Mouse (Mus musculus): ENCODE results near the gene Tmem234. TPM values are rescaled to one million over a fixed set of nuclear protein-coding genes. Genes with fewer than 3 reads are reported as not detected.

The Tmem234 gene
- polyA plus RNA-seq, 1 experiment from 2014 or later = 181 TPM

DNA sequence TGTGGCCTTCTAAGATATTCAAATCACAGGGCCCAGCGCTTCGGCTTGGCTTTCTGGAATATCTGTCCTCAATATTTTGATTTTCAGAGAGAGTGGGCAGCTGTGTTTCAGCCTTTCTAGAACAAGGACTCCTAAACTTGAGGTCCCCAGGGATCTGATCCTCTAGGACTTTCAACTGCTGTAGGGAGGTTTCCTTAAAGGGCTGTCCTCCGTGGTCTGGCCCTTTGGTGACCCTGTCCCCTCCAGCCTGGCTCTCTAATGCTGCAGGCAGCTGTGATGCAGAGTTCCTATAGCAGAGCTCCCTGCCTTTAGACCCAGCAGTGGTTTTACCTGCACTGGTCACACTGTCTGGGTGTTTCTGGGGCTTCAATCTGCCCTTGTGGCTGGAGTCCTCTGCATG lies 16.2 kb downstream of the Tmem234 start:
- H3K4me3 ChIP-seq (replicated peaks; ENCODE audit: low read depth, low read length) = no peak overlapping the region
- DNase-seq (no peak), ATAC-seq (ENCODE audit: low FRiP score, low TSS enrichment) (no peak)
- H3K9ac ChIP-seq (replicated peaks; ENCODE audit: low read length) = no peak overlapping the region
- peaks cover 11% of the 10 kb centered on the region for H3K4me1 ChIP-seq (ENCODE audit: control insufficient read depth, insufficient read depth, low read length)
- WGBS = 93% methylated on average over 3 of the region's 3 CpGs
- no peaks in the 10 kb centered on the region for H3K9me3 ChIP-seq (ENCODE audit: control insufficient read depth, low read length)
- no peak overlapping the region for H3K27ac ChIP-seq (replicated peaks; ENCODE audit: low read depth, low read length)
- no peak overlapping the region for H3K4me2 ChIP-seq (ENCODE audit: low read length)
- no peaks in the 10 kb centered on the region for H3K27me3 ChIP-seq (ENCODE audit: control insufficient read depth, insufficient read depth, low read length)
- H3K36me3 ChIP-seq (ENCODE audit: control insufficient read depth, insufficient read depth, low read length) = peaks cover 14% of the 10 kb centered on the region; the same call in 1 of the 2 replicates

DNA sequence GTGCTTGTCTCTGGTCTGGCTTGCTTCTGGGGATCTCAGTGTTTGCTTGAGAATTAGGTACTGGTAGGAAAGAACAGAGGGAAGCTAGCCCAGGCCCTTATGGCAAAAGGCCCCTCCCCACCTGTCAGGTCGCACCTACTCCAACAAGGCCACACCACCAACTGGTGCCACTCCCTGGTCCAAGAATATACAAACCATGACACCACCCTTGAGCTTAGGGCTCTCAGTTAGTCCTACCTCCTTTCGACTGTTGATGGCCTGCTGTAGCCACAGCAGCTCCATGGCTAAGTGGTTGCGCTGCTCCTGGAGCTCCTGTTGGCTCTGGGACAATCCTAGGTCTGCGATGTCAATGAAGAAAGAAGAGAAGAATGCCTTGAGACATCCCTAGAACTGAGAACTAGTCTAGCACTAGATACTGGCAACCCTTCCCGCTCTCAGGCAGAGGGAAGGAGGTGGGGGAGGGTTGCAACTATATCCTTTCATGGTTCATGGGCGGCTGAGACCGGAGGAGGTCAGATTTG lies 16.7 kb downstream of the Tmem234 start:
- no peak overlapping the region for H3K4me3 ChIP-seq (replicated peaks; ENCODE audit: low read depth, low read length)
- no peaks in the 10 kb centered on the region for H3K27me3 ChIP-seq (ENCODE audit: control insufficient read depth, insufficient read depth, low read length)

DNA sequence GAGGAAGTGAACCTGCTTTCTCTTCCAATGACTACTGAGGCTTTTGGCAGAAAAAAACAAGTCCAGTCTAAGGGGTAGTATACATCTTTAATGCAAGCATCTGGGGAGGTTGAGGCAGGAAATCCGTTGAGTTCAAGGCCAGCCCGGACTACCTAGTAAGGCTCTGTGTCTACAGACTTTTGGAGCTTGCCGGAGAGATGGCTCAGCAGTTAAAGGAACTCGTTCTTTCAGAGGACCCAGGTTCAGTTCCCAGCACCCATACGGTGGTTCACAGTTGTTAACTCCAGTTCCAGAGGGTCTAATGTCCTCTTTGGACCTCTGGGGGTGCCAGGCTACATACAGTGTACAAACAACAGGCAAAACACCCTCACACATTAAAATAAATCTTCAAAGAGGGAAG lies 17.6 kb downstream of the Tmem234 start:
- no peaks in the 10 kb centered on the region for H3K9me3 ChIP-seq (ENCODE audit: control insufficient read depth, low read length)
- 97% methylated on average over 5 of the region's 5 CpGs for WGBS
- peak overlapping the region; percentile 58 for H3K4me3 ChIP-seq (replicated peaks; ENCODE audit: low read depth, low read length)
- peaks cover 14% of the 10 kb centered on the region; the same call in 1 of the 2 replicates for H3K36me3 ChIP-seq (ENCODE audit: control insufficient read depth, insufficient read depth, low read length)
- peaks cover 25% of the 10 kb centered on the region for H3K4me1 ChIP-seq (ENCODE audit: control insufficient read depth, insufficient read depth, low read length)
- DNase-seq = no peak
- H3K4me2 ChIP-seq (ENCODE audit: low read length) = peak overlapping the region; percentile 81
- H3K27me3 ChIP-seq (ENCODE audit: control insufficient read depth, insufficient read depth, low read length) = no peaks in the 10 kb centered on the region
- H3K9ac ChIP-seq (replicated peaks; ENCODE audit: low read length) = no peak overlapping the region
- ATAC-seq (ENCODE audit: low FRiP score, low TSS enrichment) = no peak
- H3K27ac ChIP-seq (replicated peaks; ENCODE audit: low read depth, low read length) = peak overlapping the region; percentile 91; the same call in 1 of the 2 replicates

More for the DNA sequence above, 16.7 kb downstream of the Tmem234 start:
- H3K27ac ChIP-seq (replicated peaks; ENCODE audit: low read depth, low read length) = no peak overlapping the region
- ATAC-seq (ENCODE audit: low FRiP score, low TSS enrichment) (no peak), DNase-seq (no peak)
- H3K9ac ChIP-seq (replicated peaks; ENCODE audit: low read length) = no peak overlapping the region
- no peak overlapping the region for H3K4me2 ChIP-seq (ENCODE audit: low read length)
- peaks cover 14% of the 10 kb centered on the region; the same call in 1 of the 2 replicates for H3K36me3 ChIP-seq (ENCODE audit: control insufficient read depth, insufficient read depth, low read length)
- peaks cover 16% of the 10 kb centered on the region for H3K4me1 ChIP-seq (ENCODE audit: control insufficient read depth, insufficient read depth, low read length)
- no peaks in the 10 kb centered on the region for H3K9me3 ChIP-seq (ENCODE audit: control insufficient read depth, low read length)
- WGBS = 94% methylated on average over 7 of the region's 7 CpGs

DNA sequence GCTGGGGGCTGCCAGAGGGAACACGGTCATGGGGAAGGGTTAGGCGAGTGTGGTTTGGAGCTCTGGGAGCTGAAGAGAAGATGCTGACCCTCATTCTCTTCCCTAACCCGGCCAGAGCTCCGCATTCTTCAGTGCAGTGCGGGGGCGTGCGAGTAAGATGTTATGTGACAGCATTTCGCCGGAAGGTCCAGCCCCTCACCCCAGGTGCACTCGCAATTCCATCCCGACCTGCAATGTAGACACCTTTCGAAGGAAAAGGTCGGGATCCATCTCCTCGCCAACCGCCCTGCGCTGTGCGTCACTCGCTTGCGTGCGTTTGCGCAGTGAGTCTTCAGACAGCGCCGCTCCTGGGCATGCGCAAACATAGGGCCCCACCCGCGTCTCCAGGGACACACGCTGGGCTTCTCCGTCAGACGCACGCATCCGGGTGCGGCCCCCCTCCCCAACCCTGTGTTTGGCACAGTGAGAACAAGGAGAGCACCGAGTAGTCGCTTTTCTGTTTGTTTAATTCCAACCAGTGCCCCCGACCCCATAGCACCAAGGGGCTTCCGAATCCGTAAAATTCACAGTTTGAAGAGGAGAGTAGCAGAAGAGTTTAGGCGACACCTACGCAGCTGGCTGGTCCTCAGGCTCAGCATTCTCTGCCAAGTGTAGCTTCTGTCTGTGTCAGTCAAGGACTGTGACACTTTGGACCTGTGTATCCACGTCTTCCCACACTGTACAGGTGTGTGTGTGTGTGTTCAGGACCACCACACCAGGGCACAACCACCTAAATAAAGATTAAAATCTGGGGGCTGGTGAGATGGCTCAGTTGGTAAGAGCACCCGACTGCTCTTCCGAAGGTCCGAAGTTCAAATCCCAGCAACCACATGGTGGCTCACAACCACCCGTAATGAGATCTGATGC lies 18.6 kb downstream of the Tmem234 start, which contains the start of gene Iqcc:
TSS of gene Iqcc (minus strand) at position 314 of the 906 bp plus-strand sequence.
- Histone ChIP-seq H3K4me3 (replicated peaks; ENCODE audit: low read depth, low read length) (peak within 1 kb of the TSS; percentile 58), H3K4me2 (ENCODE audit: low read length) (peak within 1 kb of the TSS; percentile 81), H3K9me3 (ENCODE audit: control insufficient read depth, low read length) (no peaks in the 10 kb centered on the region), H3K36me3 (ENCODE audit: control insufficient read depth, insufficient read depth, low read length) (peaks cover 14% of the 10 kb centered on the region; the same call in 1 of the 2 replicates), H3K9ac (replicated peaks; ENCODE audit: low read length) (peak within 1 kb of the TSS; percentile 82), H3K27me3 (ENCODE audit: control insufficient read depth, insufficient read depth, low read length) (no peaks in the 10 kb centered on the region), H3K27ac (replicated peaks; ENCODE audit: low read depth, low read length) (peak within 1 kb of the TSS; percentile 91), H3K4me1 (ENCODE audit: control insufficient read depth, insufficient read depth, low read length) (peaks cover 25% of the 10 kb centered on the region)
- WGBS = 4% methylated on average over 43 of the region's 44 CpGs
- ATAC-seq (ENCODE audit: low FRiP score, low TSS enrichment) (peak; percentile 91), DNase-seq (peak; percentile 98)

DNA sequence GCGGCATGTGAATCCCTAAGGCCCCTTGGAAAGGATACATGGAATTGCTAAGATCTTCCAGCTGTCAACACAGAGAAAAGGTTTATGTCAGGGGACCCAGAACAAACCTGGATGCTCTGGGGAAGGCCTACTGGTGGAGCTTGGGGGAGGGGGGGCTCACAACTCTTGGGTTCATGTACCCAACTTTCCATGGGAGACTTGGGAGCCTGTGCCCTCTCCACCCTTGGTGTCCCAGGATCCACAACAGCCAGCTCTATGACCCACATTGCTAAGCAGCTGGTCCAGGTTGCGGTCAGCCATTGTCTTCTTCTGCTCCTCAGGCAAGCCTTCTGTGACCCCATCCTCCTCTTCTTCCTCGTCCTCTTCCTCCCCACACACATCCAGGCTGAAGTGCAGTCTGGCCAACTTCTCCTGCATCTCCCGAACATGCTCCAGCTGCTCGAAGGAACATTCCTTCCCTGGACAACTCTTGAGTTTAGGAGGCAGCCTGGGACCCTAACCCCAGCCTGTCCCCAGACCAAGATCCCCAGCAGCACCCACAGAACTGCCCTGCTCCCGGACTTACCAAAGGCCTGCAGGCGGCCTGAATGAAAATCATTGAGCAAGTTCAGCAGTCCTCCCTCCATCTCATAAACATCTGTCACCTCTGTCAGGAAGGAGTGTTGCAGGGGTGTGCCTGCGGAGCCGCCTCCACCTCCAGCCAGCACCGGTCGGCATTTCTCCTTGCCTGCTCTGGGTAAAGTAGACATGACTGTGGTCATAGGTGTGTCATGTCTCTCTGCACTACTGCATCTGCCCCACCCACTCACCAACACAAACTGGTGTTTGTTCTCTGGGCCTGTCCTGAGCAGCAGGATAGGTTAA lies 20.2 kb downstream of the Tmem234 start:
- WGBS = 91% methylated on average over 11 of the region's 11 CpGs
- H3K27ac ChIP-seq (replicated peaks; ENCODE audit: low read depth, low read length) = no peak overlapping the region; the same call in 1 of the 2 replicates
- peaks cover 15% of the 10 kb centered on the region for H3K36me3 ChIP-seq (ENCODE audit: control insufficient read depth, insufficient read depth, low read length)
- H3K27me3 ChIP-seq (ENCODE audit: control insufficient read depth, insufficient read depth, low read length) = no peaks in the 10 kb centered on the region
- peaks cover 37% of the 10 kb centered on the region for H3K4me1 ChIP-seq (ENCODE audit: control insufficient read depth, insufficient read depth, low read length)
- 0 out of 2 replicates have a peak overlapping the region, but pooled peaks have one; percentile 2 for H3K4me2 ChIP-seq (ENCODE audit: low read length)
- peak overlapping the region; percentile 9; the same call in 1 of the 2 replicates for H3K9ac ChIP-seq (replicated peaks; ENCODE audit: low read length)
- H3K9me3 ChIP-seq (ENCODE audit: control insufficient read depth, low read length) = no peaks in the 10 kb centered on the region
- no peak for ATAC-seq (ENCODE audit: low FRiP score, low TSS enrichment)
- H3K4me3 ChIP-seq (replicated peaks; ENCODE audit: low read depth, low read length) = no peak overlapping the region
- no peak for DNase-seq

DNA sequence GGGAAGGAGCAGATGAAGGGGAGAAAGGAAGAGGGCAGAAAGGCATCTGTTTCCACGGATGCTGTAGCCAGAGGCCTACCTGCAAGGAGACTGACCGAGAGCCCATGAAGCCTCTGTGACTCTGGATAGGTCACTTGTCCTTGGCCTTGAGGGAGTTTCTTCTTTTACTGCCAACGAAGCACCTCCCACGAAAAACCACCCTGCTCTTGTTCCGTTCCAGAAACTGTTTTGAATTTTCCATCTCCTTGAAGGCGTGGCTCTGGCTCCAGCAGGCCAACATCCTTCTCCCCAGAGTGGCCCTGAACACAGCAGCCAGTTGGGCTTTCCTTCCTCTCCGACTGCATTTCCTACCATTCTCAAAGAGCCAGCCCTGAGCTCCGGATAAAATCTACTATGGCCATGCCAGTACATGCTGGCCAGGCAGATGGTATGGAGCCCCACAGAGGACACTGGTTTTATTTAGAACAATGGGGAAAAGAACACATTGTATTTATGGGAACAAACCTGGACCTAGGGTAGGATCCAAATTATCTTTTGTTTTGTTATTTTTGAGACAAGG lies 20.9 kb downstream of the Tmem234 start:
- DNase-seq = no peak
- Histone ChIP-seq H3K36me3 (ENCODE audit: control insufficient read depth, insufficient read depth, low read length) (peaks cover 15% of the 10 kb centered on the region), H3K4me3 (replicated peaks; ENCODE audit: low read depth, low read length) (no peak overlapping the region), H3K27ac (replicated peaks; ENCODE audit: low read depth, low read length) (no peak overlapping the region), H3K4me1 (ENCODE audit: control insufficient read depth, insufficient read depth, low read length) (peaks cover 39% of the 10 kb centered on the region), H3K4me2 (ENCODE audit: low read length) (0 out of 2 replicates have a peak overlapping the region, but pooled peaks have one; percentile 2), H3K9me3 (ENCODE audit: control insufficient read depth, low read length) (no peaks in the 10 kb centered on the region), H3K9ac (replicated peaks; ENCODE audit: low read length) (peak overlapping the region; percentile 9; the same call in 1 of the 2 replicates), H3K27me3 (ENCODE audit: control insufficient read depth, insufficient read depth, low read length) (no peaks in the 10 kb centered on the region)
- WGBS = 86% methylated on average over 8 of the region's 8 CpGs
- ATAC-seq (ENCODE audit: low FRiP score, low TSS enrichment) = no peak

DNA sequence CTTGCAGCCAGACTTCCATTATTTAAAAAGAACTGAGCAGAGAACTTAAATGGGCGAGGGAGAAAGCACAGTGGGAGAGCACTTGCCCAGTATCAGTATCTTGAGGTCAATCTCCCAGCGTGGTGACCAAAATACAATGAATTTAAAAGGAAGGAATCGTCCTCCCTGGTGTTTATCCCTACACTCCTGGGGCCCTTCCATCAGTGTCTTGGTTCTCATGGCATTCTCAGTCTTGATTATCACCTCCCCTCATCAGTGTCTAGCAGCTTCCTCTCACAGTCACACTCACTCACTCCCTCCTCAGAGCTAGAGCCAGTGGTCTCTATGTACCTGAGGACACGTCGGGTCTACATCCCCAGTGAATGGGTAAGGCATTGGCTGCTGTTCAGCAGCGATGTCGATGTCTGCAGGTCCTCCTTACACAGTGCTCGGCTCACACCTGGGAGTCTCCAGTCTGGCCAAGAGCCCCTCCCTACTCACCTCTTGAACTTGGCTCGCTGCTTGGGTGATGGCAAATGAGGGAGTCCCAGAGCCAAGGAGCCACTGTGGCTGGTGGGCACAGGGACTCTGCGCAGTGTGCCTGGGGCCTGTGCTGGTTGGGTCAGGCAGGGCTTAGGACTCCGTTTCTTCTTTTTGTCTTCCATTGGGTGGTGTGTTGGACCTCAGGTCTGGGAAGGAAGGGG lies 21.8 kb downstream of the Tmem234 start:
- Histone ChIP-seq H3K4me1 (ENCODE audit: control insufficient read depth, insufficient read depth, low read length) (peaks cover 39% of the 10 kb centered on the region), H3K4me2 (ENCODE audit: low read length) (peak overlapping the region; percentile 70), H3K9me3 (ENCODE audit: control insufficient read depth, low read length) (no peaks in the 10 kb centered on the region), H3K4me3 (replicated peaks; ENCODE audit: low read depth, low read length) (peak overlapping the region; percentile 65), H3K27me3 (ENCODE audit: control insufficient read depth, insufficient read depth, low read length) (no peaks in the 10 kb centered on the region), H3K9ac (replicated peaks; ENCODE audit: low read length) (peak overlapping the region; percentile 73), H3K36me3 (ENCODE audit: control insufficient read depth, insufficient read depth, low read length) (peaks cover 17% of the 10 kb centered on the region), H3K27ac (replicated peaks; ENCODE audit: low read depth, low read length) (peak overlapping the region; percentile 94)
- DNase-seq (no peak), ATAC-seq (ENCODE audit: low FRiP score, low TSS enrichment) (no peak)
- 76% methylated on average over 11 of the region's 11 CpGs for WGBS

Measured in midbrain, embryonic 14.5 days (tissue).